In genomic region chr1:44032948-44033347, GRCm38 (mm10) we compare ENCODE assay signal across 16 mouse cellular contexts. TPM values are rescaled to one million over a fixed set of nuclear protein-coding genes. Genes with fewer than 3 reads are reported as not detected.
"Had no signal": no experiment of that assay in that cellular context is flagged by ENCODE, and none has a peak within 500 bp of the region (broad histone marks: within the 10 kb centered on the region; RNA-seq: fewer than 3 reads in every experiment).

No protein-coding gene starts in this region.

- H3K27me3 ChIP-seq: midbrain, embryonic 12.5 days; neural tube, embryonic 12.5 days; stomach, embryonic 15.5 days had no signal

- H3K4me2 ChIP-seq: lung, embryonic 14.5 days; midbrain, embryonic 12.5 days; neural tube, embryonic 12.5 days; stomach, embryonic 15.5 days had no signal

- H3K9me3 ChIP-seq: midbrain, embryonic 10.5 days; midbrain, embryonic 12.5 days; neural tube, embryonic 12.5 days; stomach, embryonic 15.5 days had no signal

- DNase-seq: lung, adult 18-20 months; lung, embryonic 14.5 days; lung, postnatal 10 days; lung, postnatal 4 days; midbrain, embryonic 14.5 days; right cerebral cortex, postnatal 14 days; thymus, postnatal 14 days; thymus, postnatal 36 days had no signal

- H3K9ac ChIP-seq: lung, embryonic 14.5 days; midbrain, embryonic 12.5 days; neural tube, embryonic 12.5 days; stomach, embryonic 15.5 days had no signal

- H3K4me3 ChIP-seq: midbrain, embryonic 10.5 days; midbrain, embryonic 12.5 days; neural tube, embryonic 12.5 days; stomach, embryonic 15.5 days had no signal

- H3K4me1 ChIP-seq: midbrain, embryonic 10.5 days; midbrain, embryonic 12.5 days; neural tube, embryonic 12.5 days; stomach, embryonic 15.5 days had no signal

- H3K36me3 ChIP-seq: midbrain, embryonic 10.5 days; midbrain, embryonic 12.5 days; neural tube, embryonic 12.5 days; stomach, embryonic 15.5 days had no signal

- H3K27ac ChIP-seq: midbrain, embryonic 10.5 days; midbrain, embryonic 12.5 days; neural tube, embryonic 12.5 days; stomach, embryonic 15.5 days; stomach, postnatal 0 days had no signal

RNA-seq across cellular contexts. Expression of gene Mettl21c, which starts 13.1 kb away (rescaled TPM):
- total RNA-seq: megakaryocyte, adult 5-6 weeks had no signal
- polyA plus RNA-seq: spleen, adult 2 months had no signal

RNA-seq across cellular contexts. Expression of gene Gm8251, which starts 28.8 kb away (rescaled TPM):
- polyA plus RNA-seq: midbrain, embryonic 16.5 days; spleen, adult 2 months had no signal
